Mouse (Mus musculus): Measurements from ENCODE around the gene Fntb. TPM values are rescaled to one million over a fixed set of nuclear protein-coding genes. Genes with fewer than 3 reads are reported as not detected.
"Not testable (repeated sequence)": the region's sequence is repeated elsewhere in the genome, so short reads cannot be mapped to it uniquely, and the experiment has no call there.

The Fntb gene
- polyA plus RNA-seq, 1 experiment from 2014 or later: 45.9 TPM

- no peak for ATAC-seq (ENCODE audit: insufficient number of reproducible peaks, insufficient read depth, low FRiP score, low TSS enrichment)
- H3K9ac ChIP-seq: no peak overlapping the region
- H3K27me3 ChIP-seq: no peaks in the 10 kb centered on the region
- H3K27ac ChIP-seq: no peak overlapping the region
- no peak overlapping the region for H3K4me3 ChIP-seq
- 82% methylated on average over 6 of the region's 6 CpGs for WGBS
- H3K9me3 ChIP-seq: no peaks in the 10 kb centered on the region
- no peaks in the 10 kb centered on the region for H3K36me3 ChIP-seq
- H3K4me1 ChIP-seq: peaks cover 8% of the 10 kb centered on the region; the same call in 1 of the 2 replicates
- no peak overlapping the region for H3K4me2 ChIP-seq (replicated peaks)
Observed at GRCm38 (mm10) chr12:76840081-76840480, 74.7 kb downstream of the Fntb start.

- ATAC-seq (ENCODE audit: insufficient number of reproducible peaks, insufficient read depth, low FRiP score, low TSS enrichment): no peak
- no peaks in the 10 kb centered on the region for H3K27me3 ChIP-seq
- 92% methylated on average over 15 of the region's 15 CpGs for WGBS
- no peak overlapping the region for H3K4me3 ChIP-seq
- H3K4me1 ChIP-seq: no peaks in the 10 kb centered on the region
- no peak overlapping the region for H3K4me2 ChIP-seq (replicated peaks)
- H3K9ac ChIP-seq: no peak overlapping the region
- H3K9me3 ChIP-seq: no peaks in the 10 kb centered on the region
- no peaks in the 10 kb centered on the region for H3K36me3 ChIP-seq
- no peak overlapping the region for H3K27ac ChIP-seq
Observed at GRCm38 (mm10) chr12:76844346-76845061, 79.1 kb downstream of the Fntb start.

DNA sequence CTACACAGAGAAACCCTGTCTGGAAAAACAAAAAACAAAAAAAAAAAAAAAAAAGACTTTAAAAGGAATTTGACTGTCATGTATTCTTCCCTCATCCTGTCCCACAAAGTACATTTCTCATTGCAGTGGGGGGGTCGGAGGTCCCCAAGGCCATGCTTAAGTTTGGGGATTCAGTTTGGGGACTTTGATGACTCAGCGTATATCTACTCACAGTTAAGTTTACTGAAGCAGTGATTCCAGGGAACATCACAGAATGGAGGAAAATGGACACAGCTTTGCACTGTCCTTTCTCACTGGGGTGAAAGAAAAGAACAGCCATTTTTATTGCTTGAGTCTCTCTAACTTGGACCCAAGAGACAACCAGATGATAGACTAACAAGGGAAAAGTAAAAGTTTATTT lies 87.0 kb downstream of the Fntb start:
- no peaks in the 10 kb centered on the region for H3K36me3 ChIP-seq
- H3K27ac ChIP-seq: no peak overlapping the region
- peaks cover 5% of the 10 kb centered on the region; the same call in 1 of the 2 replicates for H3K4me1 ChIP-seq
- no peak overlapping the region for H3K4me3 ChIP-seq
- H3K27me3 ChIP-seq: no peaks in the 10 kb centered on the region
- H3K9ac ChIP-seq: no peak overlapping the region
- WGBS: 97% methylated on average over 2 of the region's 2 CpGs
- H3K9me3 ChIP-seq: no peaks in the 10 kb centered on the region
- no peak overlapping the region for H3K4me2 ChIP-seq (replicated peaks)
- ATAC-seq (ENCODE audit: insufficient number of reproducible peaks, insufficient read depth, low FRiP score, low TSS enrichment): no peak

DNA sequence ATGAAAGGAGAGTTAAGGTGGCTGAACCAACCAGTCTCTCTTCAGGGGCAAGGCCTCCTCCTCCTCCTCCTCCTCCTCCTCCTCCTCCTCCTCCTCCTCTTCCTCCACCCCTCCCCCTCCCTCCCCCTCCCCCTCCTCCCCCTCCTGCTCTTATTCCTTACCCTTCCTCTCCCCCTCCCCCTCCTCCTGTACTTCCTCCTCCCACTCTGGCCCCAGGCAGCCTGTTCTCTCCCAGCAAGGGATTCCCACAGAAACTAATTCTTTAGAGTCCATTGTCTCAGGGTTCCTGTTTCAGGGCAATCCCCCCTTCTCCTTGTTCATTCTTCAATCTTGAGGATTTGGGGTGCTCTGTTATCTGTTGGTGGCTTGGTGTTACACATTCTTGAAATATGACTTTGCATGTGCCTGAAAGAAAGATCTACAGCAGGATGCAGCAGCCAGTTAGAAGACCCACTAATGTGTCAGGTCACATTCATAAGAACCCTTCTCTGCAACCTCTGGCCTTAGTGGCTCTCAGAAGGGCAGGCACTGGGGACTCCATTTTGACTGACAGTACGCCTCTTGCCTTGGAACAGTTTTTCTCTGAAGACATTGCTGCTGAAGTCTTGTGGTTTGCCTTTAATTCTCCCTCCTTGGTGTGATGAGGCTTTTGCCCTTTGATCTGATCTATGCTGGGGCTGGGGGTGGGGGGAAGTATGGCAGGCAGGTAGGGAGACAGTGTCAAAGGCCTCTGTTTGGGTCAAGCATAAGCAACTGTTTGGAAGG lies 88.2 kb downstream of the Fntb start:
- peaks cover 5% of the 10 kb centered on the region; the same call in 1 of the 2 replicates for H3K4me1 ChIP-seq
- WGBS: 76% methylated on average over 1 of the region's 1 CpGs
- H3K9ac ChIP-seq: no peak overlapping the region
- ATAC-seq (ENCODE audit: insufficient number of reproducible peaks, insufficient read depth, low FRiP score, low TSS enrichment): no peak
- H3K27ac ChIP-seq: no peak overlapping the region
- no peaks in the 10 kb centered on the region for H3K27me3 ChIP-seq
- no peaks in the 10 kb centered on the region for H3K9me3 ChIP-seq
- H3K4me3 ChIP-seq: no peak overlapping the region
- H3K36me3 ChIP-seq: no peaks in the 10 kb centered on the region
- H3K4me2 ChIP-seq (replicated peaks): no peak overlapping the region

DNA sequence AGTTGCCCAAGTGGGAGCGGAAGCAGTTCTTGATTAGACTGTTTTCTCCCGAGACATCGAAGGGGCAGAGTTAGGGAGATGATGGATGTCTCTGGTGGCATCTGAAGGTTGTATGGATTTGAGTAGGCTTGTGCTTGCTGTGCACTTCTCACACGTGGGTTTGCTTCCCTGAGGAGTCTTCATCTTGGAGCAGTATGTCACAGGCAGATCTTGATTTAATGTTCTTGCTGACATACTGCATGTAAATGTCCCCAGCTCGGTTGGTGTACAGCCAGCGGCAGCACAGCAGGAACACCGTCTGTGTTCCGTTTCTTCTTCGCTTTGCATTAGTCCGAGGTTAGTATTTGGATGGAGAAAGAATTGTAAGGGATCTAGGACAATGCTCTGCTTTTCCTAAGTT lies 91.7 kb downstream of the Fntb start:
- H3K4me2 ChIP-seq (replicated peaks): no peak overlapping the region
- H3K9ac ChIP-seq: no peak overlapping the region
- whole genome bisulfite sequencing: 89% methylated on average over 10 of the region's 10 CpGs
- no peaks in the 10 kb centered on the region for H3K27me3 ChIP-seq
- peaks cover 5% of the 10 kb centered on the region; the same call in 1 of the 2 replicates for H3K4me1 ChIP-seq
- H3K36me3 ChIP-seq: no peaks in the 10 kb centered on the region
- H3K27ac ChIP-seq: no peak overlapping the region
- no peaks in the 10 kb centered on the region for H3K9me3 ChIP-seq
- ATAC-seq (ENCODE audit: insufficient number of reproducible peaks, insufficient read depth, low FRiP score, low TSS enrichment): no peak
- no peak overlapping the region for H3K4me3 ChIP-seq

- not testable (repeated sequence) for H3K27me3 ChIP-seq; H3K4me1 ChIP-seq; H3K4me2 ChIP-seq (replicated peaks); H3K36me3 ChIP-seq; H3K9ac ChIP-seq; H3K27ac ChIP-seq; ATAC-seq (ENCODE audit: insufficient number of reproducible peaks, insufficient read depth, low FRiP score, low TSS enrichment); H3K4me3 ChIP-seq; H3K9me3 ChIP-seq
- WGBS: 83% methylated on average over 6 of the region's 6 CpGs
Observed at GRCm38 (mm10) chr12:76858788-76859187, 93.4 kb downstream of the Fntb start.

- no peak for ATAC-seq (ENCODE audit: insufficient number of reproducible peaks, insufficient read depth, low FRiP score, low TSS enrichment)
- Histone ChIP-seq H3K4me2 (replicated peaks) (no peak overlapping the region), H3K9ac (no peak overlapping the region), H3K36me3 (peaks cover 5% of the 10 kb centered on the region; the same call in 1 of the 2 replicates), H3K4me3 (no peak overlapping the region), H3K27ac (no peak overlapping the region), H3K27me3 (no peaks in the 10 kb centered on the region), H3K4me1 (peaks cover 16% of the 10 kb centered on the region), H3K9me3 (no peaks in the 10 kb centered on the region)
- 76% methylated on average over 11 of the region's 11 CpGs for WGBS
Observed at GRCm38 (mm10) chr12:76863651-76864050, 98.3 kb downstream of the Fntb start.

- Histone ChIP-seq H3K36me3 (peaks cover 5% of the 10 kb centered on the region; the same call in 1 of the 2 replicates), H3K9me3 (no peaks in the 10 kb centered on the region), H3K9ac (no peak overlapping the region), H3K4me2 (replicated peaks) (no peak overlapping the region), H3K27me3 (no peaks in the 10 kb centered on the region), H3K4me3 (no peak overlapping the region), H3K4me1 (peaks cover 16% of the 10 kb centered on the region), H3K27ac (no peak overlapping the region)
- no peak for ATAC-seq (ENCODE audit: insufficient number of reproducible peaks, insufficient read depth, low FRiP score, low TSS enrichment)
- 44% methylated on average over 13 of the region's 13 CpGs for WGBS
Observed at GRCm38 (mm10) chr12:76865266-76865665, 99.9 kb downstream of the Fntb start.

GRCm38 (mm10) chr12:76867586-76868280 lies 102.3 kb downstream of the Fntb start:
- no peak overlapping the region for H3K4me2 ChIP-seq (replicated peaks)
- no peak for ATAC-seq (ENCODE audit: insufficient number of reproducible peaks, insufficient read depth, low FRiP score, low TSS enrichment)
- H3K27ac ChIP-seq: no peak overlapping the region
- 60% methylated on average over 10 of the region's 10 CpGs for WGBS
- no peak overlapping the region for H3K9ac ChIP-seq
- H3K4me1 ChIP-seq: peaks cover 16% of the 10 kb centered on the region
- no peaks in the 10 kb centered on the region for H3K27me3 ChIP-seq
- no peaks in the 10 kb centered on the region for H3K9me3 ChIP-seq
- no peak overlapping the region for H3K4me3 ChIP-seq
- peaks cover 2% of the 10 kb centered on the region; the same call in 1 of the 2 replicates for H3K36me3 ChIP-seq

DNA sequence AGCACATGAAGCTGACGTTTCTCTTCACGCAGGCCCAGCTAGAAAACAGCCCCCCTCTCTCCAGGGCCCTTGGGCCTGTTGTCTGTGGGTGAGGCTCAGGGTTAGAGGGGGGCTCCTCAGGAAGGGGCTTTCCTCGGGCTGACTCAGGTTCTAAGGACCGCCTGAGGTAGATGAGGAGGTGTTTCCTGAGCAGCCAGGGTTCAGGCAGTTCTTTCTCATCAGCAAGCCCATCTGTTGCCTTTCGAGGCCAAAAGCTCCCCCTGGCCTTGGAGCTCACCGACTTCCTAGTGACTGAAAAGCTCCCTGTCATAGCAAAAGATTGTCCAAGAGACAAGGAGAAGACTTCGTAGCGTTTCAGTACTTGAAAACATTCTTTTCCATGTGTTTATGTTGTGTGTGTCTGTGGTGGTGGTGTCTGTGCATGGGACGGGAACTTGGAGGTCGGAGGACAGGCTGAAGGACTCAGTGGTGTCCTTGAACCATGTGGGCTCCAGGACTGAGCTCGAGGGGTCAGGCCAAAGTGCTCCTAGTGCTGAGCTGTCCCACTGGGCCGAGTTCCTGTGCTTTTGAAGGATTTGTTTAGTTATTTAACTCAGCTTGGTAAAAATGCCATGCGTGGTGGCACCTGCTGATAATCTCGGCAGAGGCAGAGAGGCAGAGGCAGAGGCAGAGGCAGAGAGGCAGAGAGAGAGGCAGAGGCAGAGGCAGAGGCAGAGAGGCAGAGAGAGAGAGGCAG lies 103.2 kb downstream of the Fntb start:
- H3K4me1 ChIP-seq: peaks cover 15% of the 10 kb centered on the region
- H3K4me3 ChIP-seq: no peak overlapping the region
- no peak for ATAC-seq (ENCODE audit: insufficient number of reproducible peaks, insufficient read depth, low FRiP score, low TSS enrichment)
- no peaks in the 10 kb centered on the region for H3K9me3 ChIP-seq
- H3K9ac ChIP-seq: no peak overlapping the region
- 74% methylated on average over 14 of the region's 14 CpGs for WGBS
- H3K36me3 ChIP-seq: no peaks in the 10 kb centered on the region
- no peak overlapping the region for H3K27ac ChIP-seq
- H3K27me3 ChIP-seq: no peaks in the 10 kb centered on the region
- no peak overlapping the region for H3K4me2 ChIP-seq (replicated peaks)

- Histone ChIP-seq H3K4me2 (replicated peaks) (no peak overlapping the region), H3K4me1 (peaks cover 13% of the 10 kb centered on the region), H3K9ac (no peak overlapping the region), H3K4me3 (no peak overlapping the region), H3K27ac (no peak overlapping the region), H3K36me3 (0 out of 2 replicates have a peak, but pooled peaks cover 4% of the 10 kb centered on the region), H3K9me3 (no peaks in the 10 kb centered on the region), H3K27me3 (no peaks in the 10 kb centered on the region)
- WGBS: 79% methylated on average over 7 of the region's 7 CpGs
- no peak for ATAC-seq (ENCODE audit: insufficient number of reproducible peaks, insufficient read depth, low FRiP score, low TSS enrichment)
Observed at GRCm38 (mm10) chr12:76869561-76869960, 104.2 kb downstream of the Fntb start.
